Mouse (Mus musculus): Measurements from ENCODE around the gene Tuba1a.

DNA sequence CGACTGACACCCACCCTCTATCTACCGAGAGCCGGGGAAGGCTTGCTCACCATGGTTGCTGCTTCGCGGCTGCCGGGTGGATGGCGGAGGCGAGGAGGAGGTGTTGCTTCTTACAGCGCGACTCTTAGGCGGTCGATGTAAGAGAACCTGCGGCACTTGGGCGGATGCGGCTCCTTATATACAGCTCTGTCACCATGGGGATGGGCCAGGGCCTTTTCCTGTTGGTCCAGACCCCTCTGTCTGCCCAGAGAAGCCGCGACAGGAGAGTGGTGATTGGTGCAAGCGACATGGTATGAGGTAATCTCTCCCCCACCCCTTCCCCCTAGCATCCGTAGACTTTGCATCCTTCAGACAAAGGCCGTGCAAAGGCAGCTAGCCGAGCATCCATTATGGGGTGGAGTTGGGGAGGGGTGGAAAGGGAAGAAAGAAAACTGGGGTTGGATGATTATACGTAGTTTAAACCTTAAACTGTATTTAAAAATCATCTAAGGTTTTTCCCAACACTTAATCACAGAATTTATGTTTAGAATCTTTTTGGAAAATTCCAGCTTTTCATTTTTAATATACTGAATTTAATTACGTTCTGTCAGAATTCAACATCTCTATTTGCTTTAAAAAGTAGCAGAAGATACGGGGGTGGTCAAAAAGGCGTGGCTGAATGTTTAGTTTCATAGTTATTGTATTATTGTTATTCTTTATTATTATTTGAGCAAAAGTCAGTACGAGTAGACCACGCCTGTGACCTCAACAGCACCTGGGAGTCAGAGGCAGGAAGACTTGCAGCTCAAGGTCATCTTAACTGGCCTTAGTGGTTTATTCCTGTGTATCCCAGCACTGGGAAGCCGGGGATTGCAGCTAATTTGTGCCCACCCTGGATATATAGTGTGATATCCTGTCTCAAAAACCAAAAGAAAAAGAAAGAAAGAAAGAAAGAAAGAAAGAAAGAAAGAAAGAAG lies at the start of gene Tuba1a, which contains the start of gene Gm49450:
- TF ChIP-seq CTCF (IDR thresholded peaks at IDR 0.05; ENCODE audit: borderline replicate concordance, insufficient read depth, low read length): no peak
- TF ChIP-seq POLR2A (IDR thresholded peaks at IDR 0.05; ENCODE audit: low read depth, low read length): peak; percentile 100
